Mouse (Mus musculus): ENCODE measurements around the gene Saa3.

Saa3 gene

GRCm38 (mm10) chr7:46738561-46739460, 23.3 kb upstream of the Saa3 start:
- TF ChIP-seq CTCF (conservative IDR thresholded peaks at IDR 0.05; ENCODE audit: low read length), result no peak
- TF ChIP-seq POU5F1 (IDR thresholded peaks at IDR 0.05; ENCODE audit: borderline replicate concordance, low read length), result no peak
- TF ChIP-seq NANOG (IDR thresholded peaks at IDR 0.05; ENCODE audit: borderline replicate concordance, low read length), result no peak
- Histone ChIP-seq H3K27me3 (ENCODE audit: insufficient read depth, low read length) (no peaks in the 10 kb centered on the region), H3K4me3 (replicated peaks; ENCODE audit: low read length) (no peak overlapping the region), H3K36me3 (ENCODE audit: insufficient read depth, low read length) (no peaks in the 10 kb centered on the region), H3K9me3 (ENCODE audit: low read length) (no peaks in the 10 kb centered on the region), H3K4me1 (replicated peaks; ENCODE audit: low read depth, low read length) (peaks cover 8% of the 10 kb centered on the region)

- H3K27me3 ChIP-seq (ENCODE audit: insufficient read depth, low read length), result no peaks in the 10 kb centered on the region
- H3K9me3 ChIP-seq (ENCODE audit: low read length), result no peaks in the 10 kb centered on the region
- H3K4me1 ChIP-seq (replicated peaks; ENCODE audit: low read depth, low read length), result peaks cover 8% of the 10 kb centered on the region
- TF ChIP-seq CTCF (conservative IDR thresholded peaks at IDR 0.05; ENCODE audit: low read length), result no peak
- TF ChIP-seq POU5F1 (IDR thresholded peaks at IDR 0.05; ENCODE audit: borderline replicate concordance, low read length), result no peak
- TF ChIP-seq NANOG (IDR thresholded peaks at IDR 0.05; ENCODE audit: borderline replicate concordance, low read length), result no peak
- H3K36me3 ChIP-seq (ENCODE audit: insufficient read depth, low read length), result no peaks in the 10 kb centered on the region
- H3K4me3 ChIP-seq (replicated peaks; ENCODE audit: low read length), result no peak overlapping the region
These were observed 19.5 kb upstream of the Saa3 start for GRCm38 (mm10) chr7:46734983-46735382.

- TF ChIP-seq POU5F1 (IDR thresholded peaks at IDR 0.05; ENCODE audit: borderline replicate concordance, low read length) (no peak), CTCF (conservative IDR thresholded peaks at IDR 0.05; ENCODE audit: low read length) (no peak), NANOG (IDR thresholded peaks at IDR 0.05; ENCODE audit: borderline replicate concordance, low read length) (no peak)
- Histone ChIP-seq H3K4me1 (replicated peaks; ENCODE audit: low read depth, low read length) (peaks cover 8% of the 10 kb centered on the region), H3K9me3 (ENCODE audit: low read length) (no peaks in the 10 kb centered on the region), H3K27me3 (ENCODE audit: insufficient read depth, low read length) (no peaks in the 10 kb centered on the region), H3K4me3 (replicated peaks; ENCODE audit: low read length) (no peak within 1 kb of the TSS), H3K36me3 (ENCODE audit: insufficient read depth, low read length) (no peaks in the 10 kb centered on the region)
These were observed 17.0 kb upstream of the Saa3 start, which contains the start of gene Saa4 for GRCm38 (mm10) chr7:46732458-46732857. Gene Saa4 (minus strand): TSS chr7:46732603.

GRCm38 (mm10) chr7:46727584-46727983, 12.1 kb upstream of the Saa3 start:
- no peak overlapping the region for H3K4me3 ChIP-seq (replicated peaks; ENCODE audit: low read length)
- no peaks in the 10 kb centered on the region for H3K36me3 ChIP-seq (ENCODE audit: insufficient read depth, low read length)
- no peaks in the 10 kb centered on the region for H3K4me1 ChIP-seq (replicated peaks; ENCODE audit: low read depth, low read length)
- no peaks in the 10 kb centered on the region for H3K27me3 ChIP-seq (ENCODE audit: insufficient read depth, low read length)
- no peaks in the 10 kb centered on the region for H3K9me3 ChIP-seq (ENCODE audit: low read length)
- no peak for TF ChIP-seq NANOG (IDR thresholded peaks at IDR 0.05; ENCODE audit: borderline replicate concordance, low read length)

- H3K27me3 ChIP-seq (ENCODE audit: insufficient read depth, low read length), result peaks cover 5% of the 10 kb centered on the region
- TF ChIP-seq POU5F1 (IDR thresholded peaks at IDR 0.05; ENCODE audit: borderline replicate concordance, low read length) (no peak), CTCF (conservative IDR thresholded peaks at IDR 0.05; ENCODE audit: low read length) (no peak), NANOG (IDR thresholded peaks at IDR 0.05; ENCODE audit: borderline replicate concordance, low read length) (no peak)
- H3K4me1 ChIP-seq (replicated peaks; ENCODE audit: low read depth, low read length), result no peaks in the 10 kb centered on the region
- H3K9me3 ChIP-seq (ENCODE audit: low read length), result no peaks in the 10 kb centered on the region
- no peak overlapping the region for H3K4me3 ChIP-seq (replicated peaks; ENCODE audit: low read length)
- no peaks in the 10 kb centered on the region for H3K36me3 ChIP-seq (ENCODE audit: insufficient read depth, low read length)
These were observed 8.9 kb upstream of the Saa3 start for GRCm38 (mm10) chr7:46724396-46724795.

DNA sequence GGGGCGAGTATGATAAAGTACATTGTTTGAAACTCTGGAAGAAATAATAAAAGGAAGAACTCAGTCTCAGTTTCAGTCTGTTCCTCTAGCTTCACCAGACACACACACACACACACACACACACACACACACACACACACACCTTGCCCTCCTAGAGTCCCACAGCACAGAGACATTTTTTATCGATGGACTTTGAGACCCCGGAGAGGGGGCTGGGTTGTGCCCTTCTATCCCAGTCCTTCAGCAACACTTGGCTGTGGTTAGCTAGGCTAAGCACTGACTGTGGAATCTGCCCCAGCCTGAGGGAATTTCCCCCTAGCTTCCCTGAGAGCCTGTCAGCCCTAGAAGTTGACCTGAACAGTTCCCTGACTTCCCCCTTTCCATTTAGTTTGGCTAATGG, 8.3 kb upstream of the Saa3 start:
- no peak for TF ChIP-seq NANOG (IDR thresholded peaks at IDR 0.05; ENCODE audit: borderline replicate concordance, low read length)
- no peak for TF ChIP-seq POU5F1 (IDR thresholded peaks at IDR 0.05; ENCODE audit: borderline replicate concordance, low read length)
- TF ChIP-seq CTCF (conservative IDR thresholded peaks at IDR 0.05; ENCODE audit: low read length), result no peak
- H3K4me1 ChIP-seq (replicated peaks; ENCODE audit: low read depth, low read length), result no peaks in the 10 kb centered on the region
- no peaks in the 10 kb centered on the region for H3K9me3 ChIP-seq (ENCODE audit: low read length)
- no peak overlapping the region for H3K4me3 ChIP-seq (replicated peaks; ENCODE audit: low read length)
- H3K27me3 ChIP-seq (ENCODE audit: insufficient read depth, low read length), result peaks cover 5% of the 10 kb centered on the region
- no peaks in the 10 kb centered on the region for H3K36me3 ChIP-seq (ENCODE audit: insufficient read depth, low read length)

- TF ChIP-seq POU5F1 (IDR thresholded peaks at IDR 0.05; ENCODE audit: borderline replicate concordance, low read length), result no peak
- H3K27me3 ChIP-seq (ENCODE audit: insufficient read depth, low read length), result peaks cover 5% of the 10 kb centered on the region
- H3K4me1 ChIP-seq (replicated peaks; ENCODE audit: low read depth, low read length), result no peaks in the 10 kb centered on the region
- H3K36me3 ChIP-seq (ENCODE audit: insufficient read depth, low read length), result no peaks in the 10 kb centered on the region
- no peak overlapping the region for H3K4me3 ChIP-seq (replicated peaks; ENCODE audit: low read length)
- no peaks in the 10 kb centered on the region for H3K9me3 ChIP-seq (ENCODE audit: low read length)
These were observed 7.9 kb upstream of the Saa3 start for GRCm38 (mm10) chr7:46723354-46723753.

DNA sequence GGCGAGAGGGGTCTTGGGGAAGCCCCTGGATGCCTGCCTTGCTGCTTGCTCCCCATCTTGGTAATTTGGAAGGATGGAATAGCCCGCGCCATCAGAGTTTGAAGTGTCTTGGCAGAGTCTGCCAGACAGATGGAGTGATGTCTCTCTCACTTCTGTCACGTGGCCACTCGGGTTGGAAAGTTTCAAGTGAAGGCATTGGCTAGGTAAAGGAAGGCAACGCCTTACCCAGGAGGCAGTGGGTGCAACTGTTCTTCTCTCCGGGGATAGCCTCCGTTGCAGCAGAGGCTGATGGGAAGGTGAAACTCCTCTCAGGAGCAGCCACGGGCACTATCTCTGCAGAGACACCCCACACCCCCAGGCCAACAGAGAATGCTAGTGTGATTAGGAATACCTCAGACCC, 5.0 kb upstream of the Saa3 start:
- Histone ChIP-seq H3K27me3 (ENCODE audit: insufficient read depth, low read length) (peaks cover 5% of the 10 kb centered on the region), H3K4me1 (replicated peaks; ENCODE audit: low read depth, low read length) (no peaks in the 10 kb centered on the region), H3K36me3 (ENCODE audit: insufficient read depth, low read length) (no peaks in the 10 kb centered on the region), H3K4me3 (replicated peaks; ENCODE audit: low read length) (no peak overlapping the region), H3K9me3 (ENCODE audit: low read length) (no peaks in the 10 kb centered on the region)
- TF ChIP-seq POU5F1 (IDR thresholded peaks at IDR 0.05; ENCODE audit: borderline replicate concordance, low read length) (no peak), NANOG (IDR thresholded peaks at IDR 0.05; ENCODE audit: borderline replicate concordance, low read length) (no peak)

DNA sequence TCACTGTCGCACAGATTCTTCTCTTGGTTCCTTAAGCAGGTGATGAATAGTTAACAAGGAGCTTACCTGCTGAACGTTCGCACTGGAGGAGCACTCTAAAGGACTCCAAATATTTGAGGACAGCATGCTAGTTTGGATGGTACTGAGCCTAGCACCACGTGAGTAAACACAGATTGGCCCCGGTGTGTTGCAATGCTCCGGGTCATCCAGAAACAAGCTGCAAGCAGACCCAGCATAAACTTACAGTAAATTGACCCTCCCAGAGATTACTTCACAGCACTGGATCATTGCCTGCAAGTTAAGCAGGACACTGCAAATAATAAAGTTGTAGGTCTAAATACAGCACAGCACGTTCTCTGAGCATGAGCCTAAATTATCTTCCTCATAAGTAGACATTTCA, 4.0 kb upstream of the Saa3 start:
- H3K4me3 ChIP-seq (replicated peaks; ENCODE audit: low read length), result no peak overlapping the region
- H3K4me1 ChIP-seq (replicated peaks; ENCODE audit: low read depth, low read length), result no peaks in the 10 kb centered on the region
- H3K36me3 ChIP-seq (ENCODE audit: insufficient read depth, low read length), result no peaks in the 10 kb centered on the region
- no peaks in the 10 kb centered on the region for H3K9me3 ChIP-seq (ENCODE audit: low read length)
- TF ChIP-seq CTCF (conservative IDR thresholded peaks at IDR 0.05; ENCODE audit: low read length), result no peak
- peaks cover 5% of the 10 kb centered on the region for H3K27me3 ChIP-seq (ENCODE audit: insufficient read depth, low read length)
